ENCODE assay signal across 18 mouse cellular contexts in the genomic region with DNA sequence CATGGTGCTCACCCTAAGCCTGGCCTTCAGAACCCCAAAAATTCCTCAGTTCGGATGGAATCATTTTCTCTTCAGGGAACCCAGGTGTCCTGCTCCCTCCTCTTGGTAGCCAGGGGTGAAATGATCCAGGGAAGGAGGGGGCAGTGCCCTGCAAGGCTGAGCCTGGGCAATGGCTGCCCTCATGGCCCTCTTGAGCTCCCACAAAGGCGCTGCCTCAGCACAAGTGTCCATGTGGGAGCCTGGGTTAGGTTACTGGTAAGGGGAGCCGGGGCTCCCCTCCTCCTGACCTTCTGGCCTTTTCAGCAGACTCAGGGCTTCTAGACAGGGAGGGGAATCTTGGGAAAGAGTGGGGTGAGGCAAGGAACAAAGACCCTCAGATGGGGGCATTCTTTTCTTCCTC. TPM values are rescaled to one million over a fixed set of nuclear protein-coding genes. Genes with fewer than 3 reads are reported as not detected.
DNase-seq lines count a peak whose midpoint lies in the region; ATAC-seq and TF ChIP-seq lines count a peak whose summit lies in the region.
"Had no signal": no experiment of that assay in that cellular context is flagged by ENCODE, and none has a peak within 500 bp of the region (broad histone marks: within the 10 kb centered on the region; RNA-seq: fewer than 3 reads in every experiment).

No protein-coding gene starts in this region.

- TF ChIP-seq POLR2A in ES-Bruce4 (IDR thresholded peaks at IDR 0.05; ENCODE audit: insufficient read depth, low read length): no peak

- no peak overlapping the region for H3K9ac ChIP-seq in hindbrain, embryonic 13.5 days
- H3K9ac ChIP-seq in ES-Bruce4 (ENCODE audit: low read depth, poor library complexity, severe bottlenecking): 0 out of 2 replicates have a peak overlapping the region, but pooled peaks have one; percentile 13
- H3K9ac ChIP-seq in embryonic facial prominence, embryonic 14.5 days (ENCODE audit: low read depth, low read length): 0 out of 2 replicates have a peak overlapping the region, but pooled peaks have one; percentile 6
- no peak overlapping the region for H3K9ac ChIP-seq in limb, embryonic 13.5 days
- H3K9ac ChIP-seq: forebrain, postnatal 0 days had no signal

- WGBS in hindbrain, embryonic 10.5 days: 62% methylated on average over 3 of the region's 3 CpGs
- 64% methylated on average over 3 of the region's 3 CpGs for WGBS in hindbrain, embryonic 13.5 days
- WGBS in embryonic facial prominence, embryonic 14.5 days: 54% methylated on average over 3 of the region's 3 CpGs
- WGBS in limb, embryonic 13.5 days: 66% methylated on average over 3 of the region's 3 CpGs

- no peak for DNase-seq in hindbrain, embryonic 10.5 days (ENCODE audit: low spot score)
- no peak for DNase-seq in embryonic facial prominence, embryonic 14.5 days (ENCODE audit: low spot score)
- DNase-seq in urinary bladder, adult 18-20 months (ENCODE audit: low spot score in 2 of 2): no peak
- no peak for DNase-seq in thymus, adult 18-20 months
- DNase-seq: cerebellum, postnatal 10 days; forebrain, postnatal 0 days; heart, postnatal 4 days; kidney, adult 2 months; left cerebral cortex, postnatal 4 days; lung, postnatal 14 days; right cerebral cortex, postnatal 14 days had no signal

- peaks cover 12% of the 10 kb centered on the region for H3K27me3 ChIP-seq in hindbrain, embryonic 10.5 days (ENCODE audit: insufficient read depth, poor library complexity, severe bottlenecking)
- 0 out of 2 replicates have a peak, but pooled peaks cover 12% of the 10 kb centered on the region for H3K27me3 ChIP-seq in hindbrain, embryonic 13.5 days
- H3K27me3 ChIP-seq in ES-Bruce4 (ENCODE audit: control insufficient read depth, insufficient read depth, low read length, poor library complexity, severe bottlenecking): no peaks in the 10 kb centered on the region
- H3K27me3 ChIP-seq in embryonic facial prominence, embryonic 14.5 days (replicated peaks; ENCODE audit: control insufficient read depth, insufficient read depth, low read length): no peaks in the 10 kb centered on the region
- peaks cover 5% of the 10 kb centered on the region; the same call in 1 of the 2 replicates for H3K27me3 ChIP-seq in limb, embryonic 13.5 days

- no peak for TF ChIP-seq EP300 in ES-Bruce4 (IDR thresholded peaks at IDR 0.05; ENCODE audit: insufficient read depth, low read depth, low read length)

- no peaks in the 10 kb centered on the region for H3K9me3 ChIP-seq in hindbrain, embryonic 10.5 days
- no peaks in the 10 kb centered on the region for H3K9me3 ChIP-seq in hindbrain, embryonic 13.5 days
- no peaks in the 10 kb centered on the region for H3K9me3 ChIP-seq in ES-Bruce4 (replicated peaks; ENCODE audit: control insufficient read depth, insufficient read depth, low read length, poor library complexity, severe bottlenecking)
- no peaks in the 10 kb centered on the region for H3K9me3 ChIP-seq in embryonic facial prominence, embryonic 14.5 days (ENCODE audit: control insufficient read depth, low read length)
- no peaks in the 10 kb centered on the region for H3K9me3 ChIP-seq in limb, embryonic 13.5 days
- H3K9me3 ChIP-seq: heart, embryonic 13.5 days; neural tube, embryonic 13.5 days had no signal

- H3K4me2 ChIP-seq in hindbrain, embryonic 13.5 days: no peak overlapping the region
- peak overlapping the region; percentile 83 for H3K4me2 ChIP-seq in embryonic facial prominence, embryonic 14.5 days (ENCODE audit: low read depth, low read length)
- H3K4me2 ChIP-seq in limb, embryonic 13.5 days (replicated peaks): peak overlapping the region; percentile 90; the same call in 1 of the 2 replicates

- no peak for ATAC-seq in hindbrain, embryonic 13.5 days (ENCODE audit: low FRiP score)
- no peak for ATAC-seq in embryonic facial prominence, embryonic 14.5 days (ENCODE audit: low read depth)
- ATAC-seq in limb, embryonic 13.5 days (ENCODE audit: low FRiP score, low read depth): no peak
- ATAC-seq: forebrain, postnatal 0 days had no signal

- H3K4me3 ChIP-seq in hindbrain, embryonic 10.5 days: peak overlapping the region; percentile 95; the same call in 1 of the 2 replicates
- no peak overlapping the region for H3K4me3 ChIP-seq in hindbrain, embryonic 13.5 days
- H3K4me3 ChIP-seq in ES-Bruce4 (ENCODE audit: low read depth, low read length): no peak overlapping the region
- H3K4me3 ChIP-seq in embryonic facial prominence, embryonic 14.5 days (ENCODE audit: low read depth, low read length): 0 out of 2 replicates have a peak overlapping the region, but pooled peaks have one; percentile 3
- no peak overlapping the region for H3K4me3 ChIP-seq in limb, embryonic 13.5 days
- H3K4me3 ChIP-seq: layer of hippocampus, adult 2 months had no signal

- H3K36me3 ChIP-seq in hindbrain, embryonic 10.5 days: no peaks in the 10 kb centered on the region
- H3K36me3 ChIP-seq in hindbrain, embryonic 13.5 days: no peaks in the 10 kb centered on the region
- H3K36me3 ChIP-seq in ES-Bruce4 (ENCODE audit: control insufficient read depth, insufficient read depth, low read length, poor library complexity, severe bottlenecking): no peaks in the 10 kb centered on the region
- no peaks in the 10 kb centered on the region for H3K36me3 ChIP-seq in embryonic facial prominence, embryonic 14.5 days (ENCODE audit: control insufficient read depth, insufficient read depth, low read length)
- H3K36me3 ChIP-seq in limb, embryonic 13.5 days: no peaks in the 10 kb centered on the region
- H3K36me3 ChIP-seq: heart, embryonic 13.5 days had no signal

- no peak for TF ChIP-seq CTCF in ES-Bruce4 (IDR thresholded peaks at IDR 0.05; ENCODE audit: low read depth, low read length)

- H3K4me1 ChIP-seq in hindbrain, embryonic 10.5 days (replicated peaks): peaks cover 38% of the 10 kb centered on the region
- peaks cover 23% of the 10 kb centered on the region for H3K4me1 ChIP-seq in hindbrain, embryonic 13.5 days (replicated peaks)
- H3K4me1 ChIP-seq in ES-Bruce4 (ENCODE audit: control insufficient read depth, insufficient read depth, low read length): peaks cover 2% of the 10 kb centered on the region
- peaks cover 12% of the 10 kb centered on the region; the same call in 1 of the 2 replicates for H3K4me1 ChIP-seq in embryonic facial prominence, embryonic 14.5 days (ENCODE audit: control insufficient read depth, insufficient read depth, low read length)
- H3K4me1 ChIP-seq in limb, embryonic 13.5 days: peaks cover 15% of the 10 kb centered on the region

- peak overlapping the region; percentile 88 for H3K27ac ChIP-seq in hindbrain, embryonic 10.5 days
- no peak overlapping the region for H3K27ac ChIP-seq in hindbrain, embryonic 13.5 days
- no peak overlapping the region; the same call in 1 of the 2 replicates for H3K27ac ChIP-seq in ES-Bruce4 (ENCODE audit: insufficient read depth, low read length)
- H3K27ac ChIP-seq in embryonic facial prominence, embryonic 14.5 days (replicated peaks; ENCODE audit: low read depth, low read length): no peak overlapping the region
- no peak overlapping the region for H3K27ac ChIP-seq in limb, embryonic 13.5 days
- H3K27ac ChIP-seq: layer of hippocampus, adult 2 months; neural tube, embryonic 13.5 days had no signal

RNA-seq across cellular contexts. Expression of a gene that starts 1.0 kb away (rescaled TPM):
- 3.8 and 12.1 TPM in 2 replicates for polyA plus RNA-seq in hindbrain, embryonic 10.5 days (2016; fragmentation: Nextera tagmentation; extraction: Ambion mirVana)
- polyA plus RNA-seq in hindbrain, embryonic 13.5 days (2015; fragmentation: Nextera tagmentation; extraction: Ambion mirVana): 1.8 and 2.1 TPM in 2 replicates
- polyA plus RNA-seq in ES-Bruce4 (2011; ENCODE audit: insufficient read depth, insufficient read length, low read depth, missing spikeins): 4.5 and 4.8 TPM in 2 replicates
- 21.4 TPM in 2 replicates for polyA plus RNA-seq in embryonic facial prominence, embryonic 14.5 days (2014; fragmentation: Nextera tagmentation; extraction: Ambion mirVana)
- 14.0 and 15.0 TPM in 2 replicates for polyA plus RNA-seq in limb, embryonic 13.5 days (2015; fragmentation: Nextera tagmentation; extraction: Ambion mirVana)

RNA-seq across cellular contexts. Expression of a gene that starts 1.7 kb away (rescaled TPM):
- polyA plus RNA-seq in hindbrain, embryonic 10.5 days (2016; fragmentation: Nextera tagmentation; extraction: Ambion mirVana): 17.6 and 19.5 TPM in 2 replicates
- 21.8 and 22.0 TPM in 2 replicates for polyA plus RNA-seq in hindbrain, embryonic 13.5 days (2015; fragmentation: Nextera tagmentation; extraction: Ambion mirVana)
- polyA plus RNA-seq in ES-Bruce4 (2011; ENCODE audit: insufficient read depth, insufficient read length, low read depth, missing spikeins): 8.2 and 10.3 TPM in 2 replicates
- polyA plus RNA-seq in embryonic facial prominence, embryonic 14.5 days (2014; fragmentation: Nextera tagmentation; extraction: Ambion mirVana): 8.6 and 11.6 TPM in 2 replicates
- polyA plus RNA-seq in limb, embryonic 13.5 days (2015; fragmentation: Nextera tagmentation; extraction: Ambion mirVana): 10.5 and 10.7 TPM in 2 replicates

RNA-seq across cellular contexts. Expression of a gene that starts 21.8 kb away (rescaled TPM):
- polyA plus RNA-seq in hindbrain, embryonic 10.5 days (2016; fragmentation: Nextera tagmentation; extraction: Ambion mirVana): 38.8 and 52.5 TPM in 2 replicates
- 67.3 and 69.7 TPM in 2 replicates for polyA plus RNA-seq in hindbrain, embryonic 13.5 days (2015; fragmentation: Nextera tagmentation; extraction: Ambion mirVana)
- polyA plus RNA-seq in ES-Bruce4 (2011; ENCODE audit: insufficient read depth, insufficient read length, low read depth, missing spikeins): 13.5 and 13.6 TPM in 2 replicates
- polyA plus RNA-seq in embryonic facial prominence, embryonic 14.5 days (2014; fragmentation: Nextera tagmentation; extraction: Ambion mirVana): 44.1 and 50.4 TPM in 2 replicates
- polyA plus RNA-seq in limb, embryonic 13.5 days (2015; fragmentation: Nextera tagmentation; extraction: Ambion mirVana): 41.5 and 43.7 TPM in 2 replicates

RNA-seq across cellular contexts. Expression of a gene that starts 29.7 kb away (rescaled TPM):
- polyA plus RNA-seq in hindbrain, embryonic 10.5 days (2016; fragmentation: Nextera tagmentation; extraction: Ambion mirVana): 7.9 and 8.3 TPM in 2 replicates
- polyA plus RNA-seq in hindbrain, embryonic 13.5 days (2015; fragmentation: Nextera tagmentation; extraction: Ambion mirVana): 9.6 and 10.7 TPM in 2 replicates
- 3.9 and 5.3 TPM in 2 replicates for polyA plus RNA-seq in ES-Bruce4 (2011; ENCODE audit: insufficient read depth, insufficient read length, low read depth, missing spikeins)
- 4.2 and 5.6 TPM in 2 replicates for polyA plus RNA-seq in embryonic facial prominence, embryonic 14.5 days (2014; fragmentation: Nextera tagmentation; extraction: Ambion mirVana)
- 3.5 and 5.1 TPM in 2 replicates for polyA plus RNA-seq in limb, embryonic 13.5 days (2015; fragmentation: Nextera tagmentation; extraction: Ambion mirVana)

RNA-seq across cellular contexts. Expression of a gene that starts 37.6 kb away (rescaled TPM):
- polyA plus RNA-seq in hindbrain, embryonic 10.5 days (2016; fragmentation: Nextera tagmentation; extraction: Ambion mirVana): 0.11 and 0.33 TPM in 2 replicates
- polyA plus RNA-seq in hindbrain, embryonic 13.5 days (2015; fragmentation: Nextera tagmentation; extraction: Ambion mirVana): 0.43 and 0.49 TPM in 2 replicates
- 0.27 TPM in 1 of 2 replicates, not detected in the other for polyA plus RNA-seq in ES-Bruce4 (2011; ENCODE audit: insufficient read depth, insufficient read length, low read depth, missing spikeins)
- polyA plus RNA-seq in embryonic facial prominence, embryonic 14.5 days (2014; fragmentation: Nextera tagmentation; extraction: Ambion mirVana): 0.54 and 0.64 TPM in 2 replicates
- polyA plus RNA-seq in limb, embryonic 13.5 days (2015; fragmentation: Nextera tagmentation; extraction: Ambion mirVana): not detected in 2 replicates
- polyA plus RNA-seq: liver, embryonic 16.5 days had no signal

Comparison
In these comparisons a context has a peak if more than half of its experiments do, and no peak if none do; other contexts are left out.
1. H3K4me3 ChIP-seq: peak in hindbrain, embryonic 10.5 days (single experiment) and embryonic facial prominence, embryonic 14.5 days (single experiment); none in hindbrain, embryonic 13.5 days (single experiment), ES-Bruce4 (single experiment) and limb, embryonic 13.5 days (single experiment).
2. H3K9ac ChIP-seq: peak in ES-Bruce4 (single experiment) and embryonic facial prominence, embryonic 14.5 days (single experiment); none in hindbrain, embryonic 13.5 days (single experiment) and limb, embryonic 13.5 days (single experiment).